Comparison of ENCODE assay signal across 9 mouse cellular contexts in genomic region chr8:108884947-108885346, GRCm38 (mm10).
DNase-seq lines count a peak whose midpoint lies in the region; ATAC-seq and TF ChIP-seq lines count a peak whose summit lies in the region.
"Had no signal": no experiment of that assay in that cellular context is flagged by ENCODE, and none has a peak within 500 bp of the region (broad histone marks: within the 10 kb centered on the region; RNA-seq: fewer than 3 reads in every experiment).

No protein-coding gene starts in this region.

- no peak for DNase-seq in kidney, adult 18-20 months
- no peak for DNase-seq in hindbrain, embryonic 14.5 days (ENCODE audit: low spot score)
- no peak for DNase-seq in midbrain, postnatal 0 days (ENCODE audit: low spot score)
- no peak for DNase-seq in adipocyte (ENCODE audit: low spot score)
- no peak for DNase-seq in spleen, adult 18-20 months
- no peak for DNase-seq in adrenal gland, postnatal 4 days (ENCODE audit: low spot score in 2 of 2)

- no peak for TF ChIP-seq CTCF in midbrain, postnatal 0 days (IDR thresholded peaks at IDR 0.05)

- WGBS in kidney, embryonic 15.5 days, result 32% methylated on average over 4 of the region's 4 CpGs
- 63% methylated on average over 4 of the region's 4 CpGs for WGBS in embryonic facial prominence, embryonic 13.5 days
- WGBS in hindbrain, embryonic 14.5 days, result 39% methylated on average over 4 of the region's 4 CpGs
- 47% methylated on average over 4 of the region's 4 CpGs for WGBS in midbrain, postnatal 0 days

- no peaks in the 10 kb centered on the region for H3K36me3 ChIP-seq in kidney, embryonic 15.5 days
- peaks cover 16% of the 10 kb centered on the region for H3K36me3 ChIP-seq in embryonic facial prominence, embryonic 13.5 days
- no peaks in the 10 kb centered on the region for H3K36me3 ChIP-seq in hindbrain, embryonic 14.5 days (replicated peaks; ENCODE audit: control insufficient read depth, insufficient read depth)
- no peaks in the 10 kb centered on the region for H3K36me3 ChIP-seq in midbrain, postnatal 0 days (ENCODE audit: insufficient read depth, low read length)

- no peaks in the 10 kb centered on the region for H3K27me3 ChIP-seq in kidney, embryonic 15.5 days
- H3K27me3 ChIP-seq in embryonic facial prominence, embryonic 13.5 days, result no peaks in the 10 kb centered on the region
- H3K27me3 ChIP-seq in hindbrain, embryonic 14.5 days (ENCODE audit: control insufficient read depth, insufficient read depth, low read length), result no peaks in the 10 kb centered on the region
- no peaks in the 10 kb centered on the region for H3K27me3 ChIP-seq in midbrain, postnatal 0 days (ENCODE audit: insufficient read depth, low read length)

- H3K27ac ChIP-seq in kidney, embryonic 15.5 days, result peak overlapping the region; percentile 32; the same call in 1 of the 2 replicates
- peak overlapping the region; percentile 68 for H3K27ac ChIP-seq in embryonic facial prominence, embryonic 13.5 days
- H3K27ac ChIP-seq in hindbrain, embryonic 14.5 days, result peak overlapping the region; percentile 67
- H3K27ac ChIP-seq in midbrain, postnatal 0 days (ENCODE audit: low read depth, low read length), result peak overlapping the region; percentile 45; the same call in 1 of the 2 replicates

- ATAC-seq in kidney, embryonic 15.5 days (replicated peaks; ENCODE audit: low FRiP score), result 0 out of 2 replicates have a peak, but pooled peaks have one; percentile 13
- no peak for ATAC-seq in embryonic facial prominence, embryonic 13.5 days (ENCODE audit: insufficient number of reproducible peaks, insufficient read depth, low FRiP score, low TSS enrichment, low read depth)
- no peak for ATAC-seq in hindbrain, embryonic 14.5 days (ENCODE audit: low FRiP score)
- ATAC-seq in midbrain, postnatal 0 days (ENCODE audit: low FRiP score), result no peak

- H3K4me2 ChIP-seq in kidney, embryonic 15.5 days, result no peak overlapping the region
- H3K4me2 ChIP-seq in embryonic facial prominence, embryonic 13.5 days, result no peak overlapping the region
- H3K4me2 ChIP-seq in hindbrain, embryonic 14.5 days (replicated peaks), result no peak overlapping the region
- H3K4me2 ChIP-seq in midbrain, postnatal 0 days (ENCODE audit: low read depth, low read length, poor library complexity, severe bottlenecking), result no peak overlapping the region
- H3K4me2 ChIP-seq: liver, embryonic 11.5 days had no signal

- no peak overlapping the region for H3K9ac ChIP-seq in kidney, embryonic 15.5 days
- H3K9ac ChIP-seq in embryonic facial prominence, embryonic 13.5 days, result no peak overlapping the region
- H3K9ac ChIP-seq in hindbrain, embryonic 14.5 days, result peak overlapping the region; percentile 17; the same call in 1 of the 2 replicates
- no peak overlapping the region for H3K9ac ChIP-seq in midbrain, postnatal 0 days (replicated peaks; ENCODE audit: low read length, poor library complexity, severe bottlenecking)

- peaks cover 38% of the 10 kb centered on the region for H3K4me1 ChIP-seq in kidney, embryonic 15.5 days
- H3K4me1 ChIP-seq in embryonic facial prominence, embryonic 13.5 days, result peaks cover 56% of the 10 kb centered on the region
- H3K4me1 ChIP-seq in hindbrain, embryonic 14.5 days (replicated peaks; ENCODE audit: control insufficient read depth, insufficient read depth, low read length), result peaks cover 43% of the 10 kb centered on the region
- H3K4me1 ChIP-seq in midbrain, postnatal 0 days (ENCODE audit: insufficient read depth, low read length), result peaks cover 9% of the 10 kb centered on the region; the same call in 1 of the 2 replicates

- H3K9me3 ChIP-seq in kidney, embryonic 15.5 days (replicated peaks), result no peaks in the 10 kb centered on the region
- no peaks in the 10 kb centered on the region for H3K9me3 ChIP-seq in embryonic facial prominence, embryonic 13.5 days
- H3K9me3 ChIP-seq in hindbrain, embryonic 14.5 days (ENCODE audit: control insufficient read depth, low read length), result no peaks in the 10 kb centered on the region
- no peaks in the 10 kb centered on the region for H3K9me3 ChIP-seq in midbrain, postnatal 0 days (ENCODE audit: low read length)

- H3K4me3 ChIP-seq in kidney, embryonic 15.5 days (replicated peaks), result no peak overlapping the region
- no peak overlapping the region for H3K4me3 ChIP-seq in embryonic facial prominence, embryonic 13.5 days
- H3K4me3 ChIP-seq in hindbrain, embryonic 14.5 days (replicated peaks; ENCODE audit: low read length), result no peak overlapping the region
- H3K4me3 ChIP-seq in midbrain, postnatal 0 days (ENCODE audit: low read depth, low read length), result no peak overlapping the region
